Comparison of ENCODE assay signal across 9 mouse cellular contexts in the genomic region with DNA sequence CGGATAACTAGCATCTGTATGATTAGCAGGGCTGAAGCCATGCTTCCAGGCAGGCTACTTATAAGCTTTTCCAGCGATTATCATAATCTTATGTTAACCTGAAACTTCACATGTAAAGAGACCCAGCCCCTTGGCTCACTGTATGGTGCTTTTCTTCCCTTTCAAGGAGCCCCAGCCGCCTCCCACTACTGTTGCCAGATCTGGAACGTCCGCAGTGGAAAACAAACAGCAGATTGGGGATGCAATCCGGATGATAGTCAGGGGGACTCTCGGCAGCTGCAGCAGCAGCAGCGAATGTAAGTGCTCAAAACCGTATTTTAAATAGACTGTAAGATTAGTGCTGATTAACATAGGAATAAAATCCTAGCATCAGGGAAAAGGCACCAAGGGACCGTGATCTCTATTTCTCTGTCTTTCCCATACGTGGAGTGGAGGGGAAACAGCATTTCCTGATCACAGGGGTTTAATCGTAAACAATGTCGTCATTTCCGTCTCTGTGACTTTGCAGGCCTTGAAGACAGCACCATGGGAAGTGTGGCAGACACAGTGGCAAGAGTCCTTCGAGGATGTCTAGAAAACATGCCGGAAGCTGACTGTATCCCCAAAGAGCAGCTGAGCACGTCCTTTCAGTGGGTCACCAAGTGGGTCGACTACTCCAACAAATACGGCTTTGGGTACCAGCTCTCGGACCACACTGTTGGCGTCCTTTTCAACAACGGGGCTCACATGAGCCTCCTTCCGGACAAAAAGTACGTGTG. TPM values are rescaled to one million over a fixed set of nuclear protein-coding genes. Genes with fewer than 3 reads are reported as not detected.
DNase-seq lines count a peak whose midpoint lies in the region; ATAC-seq lines count a peak whose summit lies in the region.
"Had no signal": no experiment of that assay in that cellular context is flagged by ENCODE, and none has a peak within 500 bp of the region (broad histone marks: within the 10 kb centered on the region; RNA-seq: fewer than 3 reads in every experiment).

No protein-coding gene starts in this region.

- WGBS in neural tube, embryonic 13.5 days, result 76% methylated on average over 24 of the region's 24 CpGs

- peak overlapping the region; percentile 97 for H3K4me2 ChIP-seq in neural tube, embryonic 13.5 days

- intact Hi-C loops in left cerebral cortex, postnatal 36 days (cut with DNase I), result loop anchor here (5.0 to 10.0 kb wide), 4 partner anchors 164 to 696 kb away; no protein-coding TSS in a partner anchor

- H3K4me1 ChIP-seq in neural tube, embryonic 13.5 days (replicated peaks), result peaks cover 20% of the 10 kb centered on the region

- 0 out of 2 replicates have a peak overlapping the region, but pooled peaks have one; percentile 10 for H3K4me3 ChIP-seq in neural tube, embryonic 13.5 days
- H3K4me3 ChIP-seq: megakaryocyte, embryonic 14.5 days had no signal

- no peaks in the 10 kb centered on the region for H3K9me3 ChIP-seq in neural tube, embryonic 13.5 days
- H3K9me3 ChIP-seq: megakaryocyte, embryonic 14.5 days had no signal

- H3K27ac ChIP-seq in neural tube, embryonic 13.5 days (replicated peaks), result no peak overlapping the region

- H3K27me3 ChIP-seq in neural tube, embryonic 13.5 days, result no peaks in the 10 kb centered on the region

- H3K36me3 ChIP-seq in neural tube, embryonic 13.5 days, result peaks cover 41% of the 10 kb centered on the region

- no peak overlapping the region for H3K9ac ChIP-seq in neural tube, embryonic 13.5 days

- DNase-seq in left cerebral cortex, postnatal 36 days (ENCODE audit: low spot score in 2 of 2), result peak; percentile 23 to 33
- DNase-seq in left cerebral cortex, adult 18-20 months (ENCODE audit: low spot score in 2 of 2), result no peak
- peak; percentile 31 for DNase-seq in heart, adult 8-10 months (ENCODE audit: low spot score)
- peak; percentile 21 for DNase-seq in kidney, postnatal 10 days
- no peak for DNase-seq in spleen, adult 12 weeks (ENCODE audit: low spot score)

- ATAC-seq in neural tube, embryonic 13.5 days (ENCODE audit: low read depth), result no peak
- ATAC-seq in megakaryocyte, adult 5-6 weeks (ENCODE audit: poor library complexity, severe bottlenecking), result no peak
- no peak for ATAC-seq in granulocyte monocyte progenitor cell, adult 5-6 weeks (replicated peaks; ENCODE audit: poor library complexity, severe bottlenecking)

RNA-seq across cellular contexts. Expression of gene Plk2, which starts 3.8 kb away (rescaled TPM):
- total RNA-seq in left cerebral cortex, postnatal 36 days (2021), result 100 to 1,000 TPM; 253 to 258 TPM
- 100 to 1,000 TPM; 272 to 280 TPM for total RNA-seq in left cerebral cortex, adult 18-20 months (2021)
- total RNA-seq in heart, adult 8-10 months (2022), result 10 to 100 TPM; 19.7 to 26.0 (median 23.0) TPM
- 116 TPM in 2 replicates for polyA plus RNA-seq in neural tube, embryonic 13.5 days (2015; fragmentation: Nextera tagmentation; extraction: Ambion mirVana)
- total RNA-seq in megakaryocyte, adult 5-6 weeks (2015), result 2.3 and 3.5 TPM in 2 replicates
- 6.0 and 6.1 TPM in 2 replicates for total RNA-seq in megakaryocyte, adult 5-6 weeks (2017)
- total RNA-seq in granulocyte monocyte progenitor cell, adult 5-6 weeks (2014; fragmentation: Nextera tagmentation), result not detected in 2 replicates
- 2.3 and 5.2 TPM in 2 replicates for total RNA-seq in granulocyte monocyte progenitor cell, adult 5-6 weeks (2017)

RNA-seq across cellular contexts. Expression of gene Gapt, which starts 41.7 kb away (rescaled TPM):
- not detected for total RNA-seq in left cerebral cortex, postnatal 36 days (2021)
- not detected for total RNA-seq in left cerebral cortex, adult 18-20 months (2021)
- under 1 TPM; 0.16 to 0.19 (median 0.17) TPM for total RNA-seq in heart, adult 8-10 months (2022)
- 0.14 TPM in 1 of 2 replicates, not detected in the other for polyA plus RNA-seq in neural tube, embryonic 13.5 days (2015; fragmentation: Nextera tagmentation; extraction: Ambion mirVana)
- total RNA-seq in megakaryocyte, adult 5-6 weeks (2015), result 285 and 298 TPM in 2 replicates
- 47.4 and 48.4 TPM in 2 replicates for total RNA-seq in megakaryocyte, adult 5-6 weeks (2017)
- 26.9 and 27.4 TPM in 2 replicates for total RNA-seq in granulocyte monocyte progenitor cell, adult 5-6 weeks (2014; fragmentation: Nextera tagmentation)
- 3.9 and 8.3 TPM in 2 replicates for total RNA-seq in granulocyte monocyte progenitor cell, adult 5-6 weeks (2017)

Comparison
In these comparisons a context has a peak if more than half of its experiments do, and no peak if none do; other contexts are left out.
1. DNase-seq: peak in left cerebral cortex, postnatal 36 days (2 of 2), heart, adult 8-10 months (single experiment) and kidney, postnatal 10 days (single experiment); none in left cerebral cortex, adult 18-20 months (0 of 2) and spleen, adult 12 weeks (single experiment).
2. RNA of gene Plk2, which starts 3.8 kb away (total RNA-seq): 272 to 280 TPM in left cerebral cortex, adult 18-20 months and 253 to 258 TPM in left cerebral cortex, postnatal 36 days; 19.7 to 26.0 TPM in heart, adult 8-10 months, 2.3 to 6.1 TPM in megakaryocyte, adult 5-6 weeks and 2.3 to 5.2 TPM in granulocyte monocyte progenitor cell, adult 5-6 weeks; every median in the first group is over 4 times any median in the second.
3. RNA of gene Gapt, which starts 41.7 kb away (total RNA-seq): 47.4 to 298 TPM in megakaryocyte, adult 5-6 weeks and 3.9 to 27.4 TPM in granulocyte monocyte progenitor cell, adult 5-6 weeks; 0.16 to 0.19 TPM in heart, adult 8-10 months, not detected in left cerebral cortex, adult 18-20 months and not detected in left cerebral cortex, postnatal 36 days; every median in the first group is over 4 times any median in the second.